Mouse (Mus musculus) erythroid progenitor cell, adult 5-6 weeks (primary cell): Measurements from ENCODE around the gene Tbc1d14. TPM values are rescaled to one million over a fixed set of nuclear protein-coding genes. Genes with fewer than 3 reads are reported as not detected.
A peak's percentile ranks its signal among the peaks of the same experiment; 100 is the strongest.

Experiments used
- ATAC-seq: replicated peaks from 2 replicates; pipeline ENCODE4 v1.8.0; 2016; ENCODE audit warnings: moderate number of reproducible peaks, mild to moderate bottlenecking, moderate TSS enrichment, inconsistent platforms; ENCODE audit not compliant: poor library complexity, low FRiP score, severe bottlenecking
- total RNA-seq, 2 experiments: library from RNA; stranded (forward) in 1 of 2; stranded (reverse) in 1 of 2; fragments of 150-400 nt in 1 of 2; fragments of 186-747, 209-891 nt in 1 of 2; gene quantifications; 2 replicates each; pipeline versions ENCODE4 v1.2.3 to v1.2.4; 2015 to 2017; ENCODE audit warnings: low replicate concordance in 2 of 2

Gene Tbc1d14
- total RNA-seq, 2 experiments from 2014 or later, result 13.0 to 21.9 TPM

DNA sequence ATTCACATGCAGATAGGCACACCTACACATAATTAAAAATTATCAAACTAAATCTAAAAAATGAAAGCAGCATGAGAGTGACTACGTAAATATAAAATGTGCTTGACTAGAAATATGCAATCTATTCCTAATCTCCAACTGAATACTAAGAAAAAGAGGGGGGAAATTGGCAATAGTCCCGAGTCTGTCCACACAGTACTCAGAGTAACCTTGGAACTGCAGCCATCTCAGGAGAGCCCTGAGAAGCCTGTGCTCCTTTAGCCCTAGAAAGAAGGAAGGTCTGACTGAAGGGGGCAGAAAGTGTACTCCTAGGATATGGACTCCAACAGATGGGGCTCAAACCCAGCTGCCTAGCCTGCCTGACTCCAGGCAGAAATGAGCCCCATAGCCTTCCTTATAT is 34.5 kb downstream of the Tbc1d14 start:
- no peak for ATAC-seq

DNA sequence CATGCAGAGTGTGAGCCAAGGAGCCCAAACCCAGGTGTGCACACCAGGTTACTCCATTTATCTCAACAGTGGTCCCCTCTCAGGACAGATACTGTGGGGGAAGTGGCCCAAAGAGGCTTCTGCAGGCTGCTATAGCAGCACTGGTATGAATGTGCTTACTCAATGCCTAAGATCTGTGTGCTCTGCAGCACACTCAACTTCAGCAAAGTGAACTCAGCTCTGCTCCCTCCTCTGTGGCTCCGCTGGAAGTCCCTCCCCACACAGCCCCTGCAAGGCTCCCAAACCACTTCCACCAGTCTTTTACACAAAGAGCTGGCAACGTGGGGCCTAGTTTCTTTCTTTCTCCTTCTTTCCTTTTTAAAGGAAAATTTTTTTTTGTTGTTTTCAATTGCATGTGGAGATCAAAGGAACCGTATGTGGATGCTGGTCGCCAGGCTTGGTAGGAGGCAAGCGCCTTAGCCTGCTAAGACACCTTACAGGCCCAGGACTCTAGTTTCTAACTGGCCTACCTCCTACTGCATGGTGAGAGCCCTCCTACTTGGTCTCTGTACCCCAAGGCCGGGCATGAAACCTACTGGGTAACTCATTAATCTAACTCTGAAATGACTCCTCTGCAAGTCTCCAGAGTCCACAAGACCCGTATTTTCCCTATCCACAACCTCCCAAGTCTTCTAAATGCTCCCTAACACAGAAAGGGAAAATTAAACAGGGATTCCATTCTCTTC is 35.3 kb downstream of the Tbc1d14 start:
- no peak for ATAC-seq

- no peak for ATAC-seq
Measured at GRCm38 (mm10) chr5:36556906-36557305, 36.2 kb downstream of the Tbc1d14 start.

GRCm38 (mm10) chr5:36556289-36556688 is 36.8 kb downstream of the Tbc1d14 start:
- ATAC-seq, result no peak

DNA sequence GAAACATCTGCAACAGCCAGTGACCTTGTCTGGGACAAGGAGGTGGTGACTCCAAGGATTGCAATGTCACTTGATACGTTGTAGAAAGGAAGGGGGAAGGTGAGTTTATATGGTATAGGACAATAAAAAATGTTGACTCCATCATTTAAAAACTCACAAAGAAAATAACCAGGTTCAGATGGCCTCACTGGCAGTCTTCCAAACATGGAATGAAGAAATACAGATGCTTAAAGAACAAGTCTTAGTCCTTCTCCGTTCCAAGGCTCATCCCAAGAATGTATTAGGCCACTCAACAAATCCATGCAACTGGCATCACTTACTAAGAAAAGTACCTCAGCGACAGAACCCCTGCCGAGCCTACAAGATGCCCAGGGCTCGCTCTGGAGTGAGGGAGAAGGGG is 38.6 kb downstream of the Tbc1d14 start:
- no peak for ATAC-seq

- no peak for ATAC-seq
Measured at GRCm38 (mm10) chr5:36553886-36554285, 39.2 kb downstream of the Tbc1d14 start.

DNA sequence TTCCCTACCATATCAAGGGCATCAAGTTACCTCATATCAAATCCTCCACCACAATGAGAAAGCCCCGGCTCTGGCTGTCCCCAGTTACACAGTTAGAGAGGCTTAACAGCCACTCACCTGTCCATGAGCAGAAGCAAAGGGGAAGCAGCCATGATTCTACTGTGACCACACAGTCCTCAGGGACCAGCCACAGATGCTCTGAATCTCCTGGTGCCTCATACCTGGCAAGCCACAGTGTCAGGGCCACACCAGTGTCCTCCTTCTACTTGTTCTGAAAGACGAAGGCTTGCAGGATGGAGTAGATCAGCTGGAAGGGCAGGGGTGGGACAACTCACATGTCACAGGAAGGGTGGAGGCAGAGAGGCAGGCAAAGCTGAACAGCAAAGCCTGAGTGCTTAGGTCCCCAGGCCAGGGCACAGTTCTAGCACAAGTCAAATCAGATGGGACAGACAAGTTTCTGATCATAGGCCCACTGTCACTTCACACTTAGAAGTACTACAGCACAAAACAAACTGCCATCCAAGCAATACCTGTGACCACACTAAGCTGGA is 39.9 kb downstream of the Tbc1d14 start:
- no peak for ATAC-seq

- no peak for ATAC-seq
Measured at GRCm38 (mm10) chr5:36552391-36552790, 40.7 kb downstream of the Tbc1d14 start.

- ATAC-seq, result no peak
Measured at GRCm38 (mm10) chr5:36549243-36549642, 43.8 kb downstream of the Tbc1d14 start.

GRCm38 (mm10) chr5:36544765-36545164 is 48.3 kb downstream of the Tbc1d14 start:
- no peak for ATAC-seq

DNA sequence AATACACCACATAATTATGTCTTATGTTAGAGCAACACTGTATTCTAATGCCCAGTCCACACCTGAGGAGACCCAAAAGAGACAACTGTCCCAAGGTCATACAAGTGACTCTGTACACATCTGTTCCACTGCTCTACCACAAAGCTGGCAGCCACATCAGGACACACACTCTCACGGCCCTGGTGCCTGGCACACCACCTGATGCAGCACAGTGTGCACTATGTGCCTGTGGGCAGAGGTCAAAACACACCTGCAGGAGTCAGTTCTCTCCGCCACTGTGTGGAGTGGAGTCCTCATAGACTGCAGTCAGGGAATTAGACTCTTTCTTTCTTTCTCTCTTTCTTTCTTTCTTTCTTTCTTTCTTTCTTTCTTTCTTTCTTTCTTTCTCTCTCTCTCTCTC is 52.1 kb downstream of the Tbc1d14 start:
- ATAC-seq, result no peak

DNA sequence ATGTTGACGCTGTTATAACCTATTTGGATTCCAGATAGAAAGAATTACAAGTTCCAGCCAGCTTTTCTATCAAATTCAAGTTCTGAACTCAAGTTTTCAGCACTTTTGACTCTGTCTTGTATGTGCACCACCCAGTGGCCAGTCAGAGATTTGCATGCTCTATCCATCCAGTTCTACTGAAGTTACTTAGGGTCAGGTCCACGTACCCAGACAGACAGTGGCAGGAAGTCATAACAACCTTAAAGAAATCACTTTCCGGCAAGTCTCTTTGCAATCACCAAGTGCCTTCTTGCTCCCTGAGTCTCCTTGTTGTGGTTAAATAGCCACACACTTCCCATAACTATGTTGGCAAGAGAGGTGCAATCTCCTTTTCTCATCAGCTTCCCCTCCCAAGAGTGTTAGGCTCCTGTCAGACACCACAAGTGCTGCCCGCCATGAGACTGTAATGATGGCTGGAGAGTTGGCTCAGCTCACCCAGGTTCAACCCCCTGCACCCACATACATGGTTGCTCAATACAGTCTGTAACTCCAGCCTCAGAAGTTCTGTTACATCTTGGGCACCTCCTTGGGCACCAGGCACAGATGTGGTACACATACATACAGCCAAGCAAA is 54.4 kb downstream of the Tbc1d14 start:
- ATAC-seq, result peak; percentile 76

- ATAC-seq, result no peak
Measured at GRCm38 (mm10) chr5:36536424-36536823, 56.7 kb downstream of the Tbc1d14 start.

DNA sequence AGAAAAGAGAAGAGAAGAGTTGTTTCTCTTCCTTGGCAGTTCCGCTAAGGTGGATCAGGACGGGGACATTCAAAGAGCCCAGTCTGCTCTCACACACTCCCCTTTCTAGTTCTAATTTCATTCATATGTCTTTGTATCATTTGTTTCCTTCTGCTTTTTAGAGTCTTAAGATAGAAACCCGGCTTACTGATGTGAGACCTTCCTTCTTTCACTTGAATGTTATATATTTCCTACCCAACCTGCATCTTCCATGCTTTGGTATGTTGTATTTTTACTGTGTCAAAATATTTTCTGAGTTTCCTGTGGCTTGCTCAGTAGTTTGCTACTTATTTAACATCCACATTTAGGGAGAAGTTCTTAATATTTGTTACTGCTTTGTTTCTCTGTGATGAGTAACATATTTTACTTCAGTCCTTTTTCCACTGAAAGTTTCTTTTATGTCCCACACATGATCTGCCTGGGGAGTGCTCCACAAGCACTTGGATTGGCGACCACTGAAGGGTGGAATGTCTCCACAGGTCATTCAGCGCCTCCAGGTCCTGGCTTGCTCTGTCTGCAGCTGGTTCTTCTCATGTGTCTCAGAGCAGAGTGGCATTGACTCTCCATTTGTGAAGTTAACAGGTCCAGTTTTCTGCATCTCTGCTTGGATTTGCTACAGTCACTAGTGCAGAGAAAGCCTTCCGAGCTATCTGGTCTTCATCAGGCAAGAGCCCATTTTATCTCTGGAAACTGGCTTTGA is 57.5 kb downstream of the Tbc1d14 start:
- ATAC-seq, result no peak

- ATAC-seq, result no peak
Measured at GRCm38 (mm10) chr5:36534455-36535030, 58.5 kb downstream of the Tbc1d14 start.

DNA sequence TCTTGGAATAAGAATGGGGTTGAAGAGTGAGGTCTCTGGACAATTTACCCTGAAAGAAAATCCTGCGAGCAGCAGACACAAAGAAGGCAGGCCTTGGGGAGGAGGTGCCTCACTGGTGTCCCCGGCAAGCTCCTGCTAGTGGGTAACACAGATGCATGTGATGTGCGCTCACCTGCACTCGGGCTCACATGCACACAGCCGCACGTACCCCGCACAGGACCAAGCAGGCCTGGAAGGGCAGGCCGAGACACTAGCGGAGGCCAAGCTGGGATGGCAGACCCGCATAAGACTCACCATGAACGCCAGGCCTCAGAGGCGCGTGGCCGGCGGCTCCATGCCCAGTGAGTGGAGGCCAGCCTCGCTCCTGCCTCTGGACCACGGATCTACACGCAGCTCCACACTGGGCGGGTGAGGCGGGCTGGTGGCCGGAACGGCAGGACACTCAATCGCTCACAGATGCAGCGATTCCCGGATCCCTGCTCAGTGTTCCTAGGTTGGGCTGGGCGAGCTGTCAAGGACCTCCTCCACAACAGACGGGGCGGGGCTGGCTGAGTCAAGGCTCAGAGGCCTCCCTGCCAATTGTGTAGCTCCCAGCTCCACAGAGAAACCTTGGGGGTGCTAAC is 62.8 kb downstream of the Tbc1d14 start:
- ATAC-seq, result peak; percentile 90

GRCm38 (mm10) chr5:36529698-36530097 is 63.4 kb downstream of the Tbc1d14 start:
- no peak; the same call in 1 of the 2 replicates for ATAC-seq

GRCm38 (mm10) chr5:36526921-36527320 is 66.2 kb downstream of the Tbc1d14 start:
- no peak for ATAC-seq

DNA sequence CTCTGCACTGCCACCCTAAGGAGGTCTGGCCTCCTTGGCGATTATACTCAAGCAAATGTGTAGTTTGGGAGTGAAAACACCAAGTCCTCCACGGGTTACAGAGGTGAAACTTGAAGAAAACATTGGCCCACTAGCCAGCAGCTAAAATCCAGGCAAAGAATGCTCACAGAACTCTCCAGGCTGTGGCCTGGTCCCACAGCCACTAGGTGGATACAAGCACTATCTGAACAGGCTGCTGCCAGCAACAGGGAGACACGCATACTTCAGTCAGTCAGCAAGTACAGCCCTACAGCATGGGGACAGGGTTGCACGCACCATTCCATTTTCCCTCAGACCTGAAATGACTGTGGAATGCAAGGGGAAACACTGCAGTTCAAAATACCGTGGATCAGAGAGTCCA is 66.8 kb downstream of the Tbc1d14 start:
- ATAC-seq, result no peak

DNA sequence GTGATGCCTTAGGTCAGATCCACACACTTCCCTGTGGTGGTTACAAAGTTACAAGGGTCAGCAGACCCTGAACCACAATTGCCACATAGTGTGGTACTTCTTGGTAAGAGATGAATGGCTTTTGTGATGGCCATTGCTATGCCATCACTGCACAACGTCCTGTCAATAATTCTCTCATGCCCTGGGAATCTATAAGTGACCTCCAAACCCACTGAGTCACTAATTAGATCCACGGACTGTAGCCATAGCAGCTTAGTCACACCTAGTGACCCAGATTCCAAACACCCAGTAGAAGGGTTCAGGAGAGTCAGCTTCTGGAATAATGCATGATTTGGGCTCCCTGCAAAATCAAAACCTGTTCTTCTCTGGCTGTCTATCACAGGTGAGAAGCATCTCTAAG is 67.9 kb downstream of the Tbc1d14 start:
- ATAC-seq, result no peak
